ENCODE assay signal across 11 mouse cellular contexts in genomic region chr14:74846668-74847067, GRCm38 (mm10).
A peak's percentile ranks its signal among the peaks of the same experiment; 100 is the strongest.
DNase-seq lines count a peak whose midpoint lies in the region; ATAC-seq lines count a peak whose summit lies in the region.
"Had no signal": no experiment of that assay in that cellular context is flagged by ENCODE, and none has a peak within 500 bp of the region (broad histone marks: within the 10 kb centered on the region; RNA-seq: fewer than 3 reads in every experiment).

No protein-coding gene starts in this region.

- peaks cover 22 to 56% of the 10 kb centered on the region in 2 experiments for H3K4me1 ChIP-seq in heart, embryonic 14.5 days (ENCODE audit: control insufficient read depth in 2 of 2, insufficient read depth in 2 of 2, low read length in 2 of 2)
- peaks cover 32% of the 10 kb centered on the region for H3K4me1 ChIP-seq in megakaryocyte, embryonic 14.5 days
- peaks cover 20% of the 10 kb centered on the region for H3K4me1 ChIP-seq in embryonic facial prominence, embryonic 12.5 days

- peak overlapping the region; percentile 87 to 93 for H3K27ac ChIP-seq in heart, embryonic 14.5 days (replicated peaks in 1 of 2; ENCODE audit: control insufficient read depth in 1 of 2, insufficient read depth in 1 of 2, low read depth in 2 of 2, low read length in 2 of 2)
- H3K27ac ChIP-seq in embryonic facial prominence, embryonic 12.5 days: peak overlapping the region; percentile 54; the same call in 1 of the 2 replicates

- no peak overlapping the region for H3K4me3 ChIP-seq in heart, embryonic 14.5 days (ENCODE audit: control insufficient read depth in 1 of 2, insufficient read depth in 1 of 2, low read depth in 1 of 2, low read length in 2 of 2)
- H3K4me3 ChIP-seq in megakaryocyte, embryonic 14.5 days (replicated peaks): peak overlapping the region; percentile 28
- H3K4me3 ChIP-seq in embryonic facial prominence, embryonic 12.5 days: no peak overlapping the region

- H3K36me3 ChIP-seq in heart, embryonic 14.5 days (ENCODE audit: control insufficient read depth, insufficient read depth, low read length): no peaks in the 10 kb centered on the region
- no peaks in the 10 kb centered on the region for H3K36me3 ChIP-seq in megakaryocyte, embryonic 14.5 days (replicated peaks; ENCODE audit: low read length)
- H3K36me3 ChIP-seq in embryonic facial prominence, embryonic 12.5 days: no peaks in the 10 kb centered on the region

- peak; percentile 65 for ATAC-seq in heart, embryonic 14.5 days (ENCODE audit: insufficient number of reproducible peaks, insufficient read depth, low FRiP score, low read depth)
- no peak for ATAC-seq in megakaryocyte, adult 5-6 weeks (ENCODE audit: poor library complexity, severe bottlenecking)
- no peak for ATAC-seq in embryonic facial prominence, embryonic 12.5 days (ENCODE audit: insufficient number of reproducible peaks, insufficient read depth, low FRiP score, low TSS enrichment)
- ATAC-seq in megakaryocyte-erythroid progenitor cell, adult 5-6 weeks (replicated peaks; ENCODE audit: low FRiP score, low TSS enrichment, poor library complexity, severe bottlenecking): peak; percentile 22

- DNase-seq in heart, postnatal 36 days: no peak
- no peak for DNase-seq in gastrocnemius, adult 8-10 months (ENCODE audit: low spot score in 2 of 2)
- DNase-seq in layer of hippocampus, postnatal 14 days (ENCODE audit: low spot score in 2 of 2): no peak
- DNase-seq: kidney, postnatal 36 days; lung, postnatal 4 days; right cerebral cortex, postnatal 25 days had no signal

- intact Hi-C loops in heart, postnatal 36 days (cut with DNase I): loop anchor here (5.0 kb wide), 1 partner anchor 36 kb away; no protein-coding TSS in a partner anchor

- no peaks in the 10 kb centered on the region for H3K9me3 ChIP-seq in heart, embryonic 14.5 days (ENCODE audit: control insufficient read depth, low read length)
- no peaks in the 10 kb centered on the region for H3K9me3 ChIP-seq in megakaryocyte, embryonic 14.5 days
- no peaks in the 10 kb centered on the region for H3K9me3 ChIP-seq in embryonic facial prominence, embryonic 12.5 days

- no peaks in the 10 kb centered on the region for H3K27me3 ChIP-seq in heart, embryonic 14.5 days (ENCODE audit: control insufficient read depth, insufficient read depth, low read length)
- H3K27me3 ChIP-seq in megakaryocyte, embryonic 14.5 days (replicated peaks): peaks cover 6% of the 10 kb centered on the region
- H3K27me3 ChIP-seq in embryonic facial prominence, embryonic 12.5 days: no peaks in the 10 kb centered on the region

- WGBS in heart, embryonic 14.5 days: 14% methylated on average over 5 of the region's 5 CpGs
- WGBS in embryonic facial prominence, embryonic 12.5 days: 38% methylated on average over 5 of the region's 5 CpGs

- H3K4me2 ChIP-seq in heart, embryonic 14.5 days (ENCODE audit: low read length): peak overlapping the region; percentile 39
- no peak overlapping the region for H3K4me2 ChIP-seq in embryonic facial prominence, embryonic 12.5 days (replicated peaks)

- H3K9ac ChIP-seq in heart, embryonic 14.5 days (ENCODE audit: low read length): peak overlapping the region; percentile 65
- H3K9ac ChIP-seq in embryonic facial prominence, embryonic 12.5 days: no peak overlapping the region

Comparison
In these comparisons a context has a peak if more than half of its experiments do, and no peak if none do; other contexts are left out.
1. ATAC-seq: peak in heart, embryonic 14.5 days (single experiment) and megakaryocyte-erythroid progenitor cell, adult 5-6 weeks (single experiment); none in megakaryocyte, adult 5-6 weeks (single experiment) and embryonic facial prominence, embryonic 12.5 days (single experiment).